Mouse (Mus musculus) testis, adult 2 months (tissue): ENCODE results near the gene Efemp2. TPM values are rescaled to one million over a fixed set of nuclear protein-coding genes. Genes with fewer than 3 reads are reported as not detected.

Experiments
- H3K27ac ChIP-seq: fragments of 200-500 bp; 2 replicates; pipeline ENCODE4 v1.5.1; 2012; ENCODE audit warnings: low read depth, low read length; ENCODE audit not compliant: control insufficient read depth, insufficient read depth
- H3K27me3 ChIP-seq: fragments of 200-500 bp; 2 replicates; pipeline ENCODE4 v1.6.1; 2012; ENCODE audit warnings: mild to moderate bottlenecking, low read length, moderate library complexity; ENCODE audit not compliant: control insufficient read depth, insufficient read depth
- H3K36me3 ChIP-seq: fragments of 200-500 bp; 2 replicates; pipeline ENCODE4 v1.6.1; 2012; ENCODE audit warnings: mild to moderate bottlenecking, low read length; ENCODE audit not compliant: control insufficient read depth, insufficient read depth
- H3K4me1 ChIP-seq: fragments of 200-500 bp; 2 replicates; pipeline ENCODE4 v1.6.1; 2012; ENCODE audit warnings: low read length; ENCODE audit not compliant: control insufficient read depth, insufficient read depth
- H3K4me3 ChIP-seq: fragments of 200-500 bp; 2 replicates; pipeline ENCODE4 v1.5.1; 2012; ENCODE audit warnings: low read depth, mild to moderate bottlenecking, low read length, moderate library complexity, mixed read lengths; ENCODE audit not compliant: control insufficient read depth
- CTCF ChIP-seq: fragments of 200-500 bp; IDR thresholded peaks from 2 replicates; pipeline ENCODE4 v1.5.1; 2012; ENCODE audit warnings: low read depth, mild to moderate bottlenecking, inconsistent platforms, low read length, moderate library complexity; ENCODE audit not compliant: control insufficient read depth, insufficient read depth, insufficient replicate concordance
- POLR2A ChIP-seq: fragments of 200-500 bp; IDR thresholded peaks from 2 replicates; pipeline ENCODE4 v1.6.1; 2012; ENCODE audit warnings: low read depth, mild to moderate bottlenecking, inconsistent platforms, low read length, moderate library complexity; ENCODE audit not compliant: control insufficient read depth
- polyA plus RNA-seq: library from polyadenylated mRNA; depleted of rRNA; stranded (reverse); fragments of >200 nt; gene quantifications from 2 replicates; pipeline ENCODE4 v1.2.3, GENCODE M21; 2012

Efemp2 gene
- polyA plus RNA-seq, 1 experiment: 17.3 TPM

DNA sequence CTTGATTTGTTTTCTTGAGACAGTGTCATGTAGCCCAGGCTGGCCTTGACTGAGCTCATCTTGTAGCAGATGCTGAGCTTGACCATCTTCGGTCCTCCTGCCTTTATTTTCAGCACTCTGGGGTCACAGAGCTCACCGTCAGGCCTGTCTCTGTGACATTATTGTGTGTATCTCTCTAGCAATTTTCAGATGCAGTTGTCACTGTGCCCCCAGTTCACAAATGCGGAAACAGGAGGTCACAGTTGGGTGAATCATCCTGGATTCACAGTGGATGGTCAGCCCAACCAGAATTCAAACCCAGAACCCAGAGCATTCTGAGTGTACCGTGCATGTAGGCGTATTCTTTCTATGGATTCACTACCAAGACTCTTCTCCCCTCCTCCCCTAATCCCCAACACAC lies 28.0 kb upstream of the Efemp2 start:
- H3K36me3 ChIP-seq: no peaks in the 10 kb centered on the region
- H3K27me3 ChIP-seq: no peaks in the 10 kb centered on the region
- no peak for TF ChIP-seq POLR2A
- TF ChIP-seq CTCF: no peak
- H3K4me1 ChIP-seq: peaks cover 20% of the 10 kb centered on the region
- H3K4me3 ChIP-seq: no peak overlapping the region
- no peak overlapping the region for H3K27ac ChIP-seq

DNA sequence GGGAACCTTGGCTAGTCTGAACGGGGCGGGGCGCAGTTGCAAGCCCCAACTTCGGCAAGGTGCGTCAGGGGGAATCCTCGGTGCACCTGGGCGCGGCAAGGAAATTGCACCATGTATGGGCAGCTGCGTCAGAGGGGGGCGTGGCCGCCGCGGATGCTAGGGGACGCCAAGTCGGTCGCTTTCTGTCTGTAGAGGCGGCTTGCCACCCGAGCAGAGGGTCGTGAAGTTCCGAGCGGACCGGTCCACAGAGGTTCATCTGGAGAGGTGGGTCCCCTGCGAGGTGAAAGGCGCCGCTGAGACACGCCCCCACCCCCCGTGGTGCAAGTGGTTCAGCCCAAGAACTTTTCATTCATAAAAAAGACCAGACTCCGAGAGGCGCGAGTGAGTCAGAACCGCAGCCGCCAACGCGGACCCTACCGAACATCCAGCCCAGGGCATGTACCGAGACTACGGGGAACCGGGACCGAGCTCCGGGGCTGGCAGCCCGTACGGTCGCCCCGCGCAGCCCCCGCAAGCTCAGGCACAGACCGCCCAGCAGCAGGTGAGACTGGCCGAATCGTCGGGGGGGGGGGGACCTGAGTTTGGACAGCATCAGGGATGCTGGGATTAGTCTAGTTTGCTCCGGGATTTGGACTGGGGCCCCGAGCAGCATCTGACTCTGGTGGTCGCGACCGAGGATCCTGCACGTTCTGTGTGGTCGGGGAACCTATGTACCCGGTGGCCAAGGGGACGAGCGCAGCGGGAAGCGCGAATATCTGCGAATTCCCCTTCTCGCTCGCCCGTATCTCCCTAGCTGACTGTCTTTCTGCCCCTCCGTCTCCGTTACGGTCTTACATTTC lies 26.0 kb upstream of the Efemp2 start, which contains the start of gene Fosl1:
TSS of gene Fosl1 (plus strand) at position 33 of the 839 bp plus-strand sequence.
- H3K4me1 ChIP-seq: peaks cover 20% of the 10 kb centered on the region
- H3K27me3 ChIP-seq: no peaks in the 10 kb centered on the region
- H3K27ac ChIP-seq: no peak within 1 kb of the TSS
- peak within 1 kb of the TSS; percentile 83 for H3K4me3 ChIP-seq
- no peaks in the 10 kb centered on the region for H3K36me3 ChIP-seq
- TF ChIP-seq CTCF: no peak
- no peak for TF ChIP-seq POLR2A

DNA sequence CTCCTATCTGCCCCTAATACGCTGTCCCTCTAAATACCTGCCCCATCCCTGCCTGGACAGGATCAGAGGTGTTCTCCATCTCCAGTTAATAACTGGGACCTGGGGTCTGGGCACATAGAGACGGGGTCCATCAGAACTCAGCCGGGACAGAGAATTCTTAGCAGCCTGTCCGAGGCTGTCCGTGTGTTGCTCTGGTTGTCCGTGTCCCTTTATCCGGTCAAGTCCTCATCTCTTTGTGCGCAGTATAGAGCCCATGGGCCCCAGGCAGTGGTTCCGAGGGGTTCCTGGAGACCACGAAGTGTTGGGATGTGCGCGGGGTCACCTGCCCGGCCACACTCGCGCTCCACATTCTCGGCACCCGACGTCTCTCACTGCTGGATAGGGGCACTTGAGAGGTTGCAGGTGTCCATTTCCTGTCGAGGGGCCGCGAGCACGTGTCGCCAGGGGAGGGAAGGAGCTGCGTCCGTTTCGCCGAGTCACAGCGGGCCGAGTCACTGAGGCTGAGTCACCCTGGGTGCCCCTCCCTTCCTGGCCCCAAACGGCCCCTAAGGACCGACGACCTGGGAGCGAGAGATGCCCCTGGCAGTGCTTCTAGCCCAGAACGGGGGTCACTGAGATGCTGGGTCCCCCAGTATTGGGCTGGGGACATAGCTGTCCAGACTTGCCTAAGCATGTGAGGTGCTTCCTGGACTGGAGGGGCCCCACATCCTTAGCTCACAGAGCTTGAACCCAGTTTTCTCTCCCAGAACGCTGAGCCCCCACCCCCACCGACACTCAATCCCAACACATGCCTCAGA lies 25.2 kb upstream of the Efemp2 start:
- H3K36me3 ChIP-seq: no peaks in the 10 kb centered on the region
- H3K27me3 ChIP-seq: no peaks in the 10 kb centered on the region
- H3K27ac ChIP-seq: no peak overlapping the region
- no peak for TF ChIP-seq CTCF
- no peak for TF ChIP-seq POLR2A
- peak overlapping the region; percentile 83 for H3K4me3 ChIP-seq
- peaks cover 20% of the 10 kb centered on the region for H3K4me1 ChIP-seq

DNA sequence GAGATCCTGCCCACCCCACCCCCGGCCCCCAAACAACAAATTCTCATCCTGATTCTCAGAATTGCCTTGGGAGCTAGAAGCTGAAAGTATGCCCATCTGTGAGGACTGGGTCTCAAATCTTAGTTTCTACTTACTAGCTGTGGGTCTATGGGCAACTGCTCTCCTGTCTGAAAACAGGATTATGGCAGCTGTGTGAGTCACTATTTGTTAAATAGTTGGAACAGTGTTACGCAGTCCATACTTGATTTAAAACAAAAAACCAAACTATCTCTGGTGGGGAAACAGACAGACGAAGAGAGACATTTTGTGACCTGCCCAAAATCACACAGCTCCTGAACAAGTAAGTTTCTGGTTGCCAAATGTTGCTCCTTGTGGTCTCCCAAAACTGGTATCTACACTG lies 24.1 kb upstream of the Efemp2 start:
- no peak overlapping the region for H3K4me3 ChIP-seq
- H3K27me3 ChIP-seq: no peaks in the 10 kb centered on the region
- no peaks in the 10 kb centered on the region for H3K36me3 ChIP-seq
- no peak for TF ChIP-seq CTCF
- no peak for TF ChIP-seq POLR2A
- H3K4me1 ChIP-seq: peaks cover 20% of the 10 kb centered on the region
- H3K27ac ChIP-seq: no peak overlapping the region

DNA sequence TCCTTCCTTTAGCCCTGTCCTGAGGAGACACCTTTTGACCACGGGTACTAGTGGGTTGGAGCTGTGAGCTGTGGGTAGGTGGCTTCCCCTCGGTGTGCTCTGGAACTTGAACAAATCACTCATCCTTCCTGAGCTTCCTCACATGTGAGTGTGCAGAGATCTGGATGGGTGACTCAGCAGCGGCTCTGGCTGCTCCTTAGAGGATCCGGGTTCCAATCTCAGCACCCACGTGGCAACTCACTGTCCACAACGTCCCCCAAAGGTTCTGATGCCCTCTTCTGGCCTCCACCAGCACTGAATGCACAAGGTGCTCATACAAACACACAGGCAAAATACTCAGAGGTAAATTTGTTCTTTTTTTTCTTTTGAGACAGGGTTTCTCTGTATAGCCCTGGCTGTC lies 22.0 kb upstream of the Efemp2 start:
- peaks cover 27% of the 10 kb centered on the region for H3K4me1 ChIP-seq
- H3K27me3 ChIP-seq: no peaks in the 10 kb centered on the region
- TF ChIP-seq POLR2A: no peak
- no peak for TF ChIP-seq CTCF
- H3K27ac ChIP-seq: no peak overlapping the region
- H3K36me3 ChIP-seq: no peaks in the 10 kb centered on the region
- no peak overlapping the region for H3K4me3 ChIP-seq

DNA sequence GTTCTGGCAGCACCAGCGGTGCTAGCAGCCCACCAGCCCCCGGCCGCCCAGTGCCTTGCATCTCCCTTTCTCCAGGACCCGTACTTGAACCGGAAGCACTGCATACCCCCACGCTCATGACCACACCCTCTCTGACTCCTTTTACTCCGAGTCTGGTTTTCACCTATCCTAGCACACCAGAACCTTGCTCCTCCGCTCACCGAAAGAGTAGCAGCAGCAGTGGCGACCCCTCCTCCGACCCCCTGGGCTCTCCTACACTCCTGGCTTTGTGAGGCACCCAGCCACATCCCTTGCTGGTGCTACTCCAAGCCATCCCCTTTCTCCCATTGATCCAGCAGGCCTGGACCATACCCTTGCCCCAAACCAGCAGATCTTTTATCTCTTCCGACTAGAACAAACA lies 18.7 kb upstream of the Efemp2 start:
- Histone ChIP-seq H3K27ac (no peak overlapping the region), H3K27me3 (no peaks in the 10 kb centered on the region), H3K4me1 (peaks cover 20% of the 10 kb centered on the region), H3K4me3 (no peak overlapping the region), H3K36me3 (no peaks in the 10 kb centered on the region)
- TF ChIP-seq POLR2A: no peak
- no peak for TF ChIP-seq CTCF

DNA sequence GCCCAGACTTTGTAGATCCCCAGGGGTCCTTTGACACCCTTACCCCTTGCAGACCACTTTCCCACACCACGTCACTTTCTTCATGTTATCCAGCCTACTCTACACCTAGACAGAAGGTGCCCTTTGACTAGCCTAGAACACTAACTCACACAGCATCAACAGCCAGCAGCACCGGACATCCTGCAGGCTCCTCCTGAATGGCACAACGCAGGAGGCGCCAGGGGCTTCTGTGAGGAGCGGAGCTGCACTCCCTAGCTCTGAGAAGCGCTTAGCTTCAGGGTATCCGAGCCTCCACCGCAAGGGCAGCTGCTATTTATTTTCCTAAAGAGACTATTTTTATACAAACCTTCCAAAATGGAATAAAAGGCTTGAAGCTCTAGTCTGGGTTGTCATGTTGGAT lies 18.2 kb upstream of the Efemp2 start:
- H3K36me3 ChIP-seq: no peaks in the 10 kb centered on the region
- TF ChIP-seq POLR2A (no peak), CTCF (no peak)
- H3K27ac ChIP-seq: no peak overlapping the region
- H3K4me1 ChIP-seq: peaks cover 20% of the 10 kb centered on the region
- H3K4me3 ChIP-seq: no peak overlapping the region
- H3K27me3 ChIP-seq: no peaks in the 10 kb centered on the region
